Mouse (Mus musculus): ENCODE measurements at regions not wholly inside any gene's neighbourhood (a gene's known extent, or its start where the extent isn't known, plus 50 kb on each side); places are given as distances from the start of the nearest gene placed in this dataset.

GRCm38 (mm10) chr13:101555371-101555874 is 212.6 kb downstream of the Pik3r1 start:
- no peak for DNase-seq (ENCODE audit: low read depth, low spot score)

GRCm38 (mm10) chr13:101553131-101553549 is 214.9 kb downstream of the Pik3r1 start:
- DNase-seq (ENCODE audit: low read depth, low spot score): no peak

- no peak for DNase-seq (ENCODE audit: low read depth, low spot score)
Measured at GRCm38 (mm10) chr13:101552451-101552850, 215.6 kb downstream of the Pik3r1 start.

- DNase-seq (ENCODE audit: low read depth, low spot score): no peak
Measured at GRCm38 (mm10) chr13:101551068-101551467, 216.9 kb downstream of the Pik3r1 start.

- no peak for DNase-seq (ENCODE audit: low read depth, low spot score)
Measured at GRCm38 (mm10) chr13:101550526-101550925, 217.5 kb downstream of the Pik3r1 start.

- no peak for DNase-seq (ENCODE audit: low read depth, low spot score)
Measured at GRCm38 (mm10) chr13:101547887-101548286, 220.1 kb downstream of the Pik3r1 start.

GRCm38 (mm10) chr13:101547365-101547764 is 220.7 kb downstream of the Pik3r1 start:
- DNase-seq (ENCODE audit: low read depth, low spot score): no peak

- no peak for DNase-seq (ENCODE audit: low read depth, low spot score)
Measured at GRCm38 (mm10) chr13:101545344-101546181, 222.5 kb downstream of the Pik3r1 start.

- no peak for DNase-seq (ENCODE audit: low read depth, low spot score)
Measured at GRCm38 (mm10) chr13:101540391-101541191, 227.4 kb downstream of the Pik3r1 start.

GRCm38 (mm10) chr13:101538110-101538509 is 229.9 kb downstream of the Pik3r1 start:
- DNase-seq (ENCODE audit: low read depth, low spot score): no peak

- no peak for DNase-seq (ENCODE audit: low read depth, low spot score)
Measured at GRCm38 (mm10) chr13:101536019-101536418, 232.0 kb downstream of the Pik3r1 start.

GRCm38 (mm10) chr13:101535331-101535866 is 232.6 kb downstream of the Pik3r1 start:
- DNase-seq (ENCODE audit: low read depth, low spot score): no peak

- no peak for DNase-seq (ENCODE audit: low read depth, low spot score)
Measured at GRCm38 (mm10) chr13:101534490-101534889, 233.5 kb downstream of the Pik3r1 start.

- DNase-seq (ENCODE audit: low read depth, low spot score): no peak
Measured at GRCm38 (mm10) chr13:101532913-101533312, 235.1 kb downstream of the Pik3r1 start.

- no peak for DNase-seq (ENCODE audit: low read depth, low spot score)
Measured at GRCm38 (mm10) chr13:101527691-101528090, 240.3 kb downstream of the Pik3r1 start.

GRCm38 (mm10) chr13:101524781-101525180 is 243.2 kb downstream of the Pik3r1 start:
- DNase-seq (ENCODE audit: low read depth, low spot score): no peak

- DNase-seq (ENCODE audit: low read depth, low spot score): no peak
Measured at GRCm38 (mm10) chr13:101524223-101524622, 243.8 kb downstream of the Pik3r1 start.

GRCm38 (mm10) chr13:101523492-101523891 is 244.5 kb downstream of the Pik3r1 start:
- no peak for DNase-seq (ENCODE audit: low read depth, low spot score)

GRCm38 (mm10) chr13:101522597-101522996 is 245.4 kb downstream of the Pik3r1 start:
- DNase-seq (ENCODE audit: low read depth, low spot score): no peak

- no peak for DNase-seq (ENCODE audit: low read depth, low spot score)
Measured at GRCm38 (mm10) chr13:101513354-101513753, 254.7 kb downstream of the Pik3r1 start.

GRCm38 (mm10) chr13:101509946-101510345 is 258.1 kb downstream of the Pik3r1 start:
- DNase-seq (ENCODE audit: low read depth, low spot score): peak; percentile 12

GRCm38 (mm10) chr13:101508331-101508730 is 259.7 kb downstream of the Pik3r1 start:
- DNase-seq (ENCODE audit: low read depth, low spot score): no peak

Data from forelimb bud, embryonic 11.5 days (tissue).